Mouse (Mus musculus) layer of hippocampus, postnatal 25 days (tissue): Measurements from ENCODE around the gene St3gal2. TPM values are rescaled to one million over a fixed set of nuclear protein-coding genes. Genes with fewer than 3 reads are reported as not detected.
"Not testable (repeated sequence)": the region's sequence is repeated elsewhere in the genome, so short reads cannot be mapped to it uniquely, and the experiment has no call there.

Experiments
- DNase-seq, 2 experiments: peaks; one replicate each; pipeline ENCODE4 v3.0.0; 2022; ENCODE audit warnings: mixed read lengths in 2 of 2, low spot score in 1 of 2; ENCODE audit errors: extremely low spot score in 1 of 2
- total RNA-seq, 2 experiments: library from RNA; stranded (reverse); gene quantifications; 2 replicates each; pipeline ENCODE4 v1.2.3; 2021

Gene St3gal2
- total RNA-seq, 2 experiments from 2014 or later: 95.8 to 101 TPM

DNA sequence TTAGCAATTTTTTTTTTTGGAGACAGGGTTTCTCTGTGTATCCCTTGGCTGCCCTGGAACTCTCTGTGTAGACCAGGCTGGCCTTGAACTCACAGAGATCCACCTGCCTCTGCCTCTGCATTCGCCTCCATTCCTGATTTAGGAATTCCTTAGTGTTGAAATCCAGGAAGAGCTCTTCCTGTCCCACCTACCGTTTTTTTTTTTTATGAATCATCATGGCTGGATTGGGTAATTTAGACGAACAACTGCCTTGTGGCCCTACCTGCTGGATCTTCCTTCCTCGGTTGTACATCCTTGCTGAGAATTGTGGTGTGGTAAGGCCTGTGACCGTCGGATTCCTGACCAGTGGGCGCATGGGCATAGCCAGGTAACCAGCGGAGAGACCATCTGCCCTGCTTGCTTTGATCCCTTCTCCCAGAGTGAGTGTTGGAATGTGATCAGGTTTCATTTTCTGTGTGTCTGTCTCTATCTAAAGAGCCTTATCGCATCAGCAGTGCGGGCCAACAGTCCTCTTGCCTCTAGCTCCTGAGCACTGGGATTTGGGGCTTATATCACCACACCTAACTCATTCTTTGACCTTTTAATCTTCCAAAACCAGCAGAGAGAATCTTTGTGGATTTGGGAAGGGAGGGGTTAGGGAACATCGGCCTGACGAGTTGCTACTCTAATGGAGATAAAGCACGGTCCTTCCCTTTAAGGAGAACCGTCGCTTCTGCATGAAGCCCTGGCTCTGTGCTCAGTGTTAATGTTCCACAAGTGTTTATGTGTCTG is 21.1 kb downstream of the St3gal2 start:
- no peak for DNase-seq

- no peak for DNase-seq
Measured at GRCm38 (mm10) chr8:110941453-110941948, 21.8 kb downstream of the St3gal2 start.

DNA sequence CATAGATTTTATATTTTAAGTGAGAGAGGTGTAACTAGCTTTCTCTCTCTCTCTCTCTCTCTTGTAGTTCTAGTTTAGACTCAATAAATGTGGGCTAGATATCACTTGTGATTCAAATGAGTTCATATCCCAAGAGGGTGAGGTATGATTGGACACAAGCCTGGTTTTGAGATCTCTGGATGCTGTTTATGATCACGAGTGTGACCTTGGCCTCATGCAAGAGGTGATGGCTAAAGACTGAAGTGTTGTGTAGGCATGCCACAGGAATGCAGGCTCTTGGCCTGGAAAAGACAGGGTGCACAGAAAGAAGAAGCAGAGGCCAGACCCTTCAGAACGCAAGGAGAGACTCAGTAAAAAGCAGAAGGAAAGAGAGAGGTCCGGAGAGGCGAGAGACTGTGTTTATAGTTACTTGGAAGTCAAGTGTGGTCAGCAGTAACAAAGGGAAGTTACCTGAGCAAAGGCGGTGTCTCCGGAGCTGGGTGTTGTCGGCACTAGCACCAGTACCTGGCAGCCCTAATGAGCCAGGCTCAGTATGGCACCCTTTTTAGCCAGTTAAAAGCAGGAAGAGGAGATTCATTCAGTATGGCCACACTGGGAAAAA is 24.7 kb downstream of the St3gal2 start:
- no peak for DNase-seq

DNA sequence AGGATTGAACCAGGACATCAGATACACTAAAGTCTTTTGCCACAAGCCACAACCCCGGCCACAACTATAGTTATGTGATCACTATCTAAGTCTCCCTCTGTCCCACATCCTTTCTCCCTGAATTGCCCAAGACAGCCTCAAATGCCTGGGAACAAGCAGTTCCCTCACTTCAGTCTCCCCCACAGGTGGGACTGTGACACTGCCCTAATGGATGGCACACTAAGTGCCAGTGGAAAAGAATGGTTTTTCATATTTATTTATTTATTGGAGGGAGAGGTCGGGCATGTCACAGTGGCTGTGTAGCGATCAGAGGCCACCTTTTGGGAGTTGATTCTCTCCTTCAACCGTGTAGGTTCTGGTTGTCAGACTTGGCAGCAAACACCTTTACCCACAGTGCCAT is 26.0 kb downstream of the St3gal2 start:
- no peak for DNase-seq

DNA sequence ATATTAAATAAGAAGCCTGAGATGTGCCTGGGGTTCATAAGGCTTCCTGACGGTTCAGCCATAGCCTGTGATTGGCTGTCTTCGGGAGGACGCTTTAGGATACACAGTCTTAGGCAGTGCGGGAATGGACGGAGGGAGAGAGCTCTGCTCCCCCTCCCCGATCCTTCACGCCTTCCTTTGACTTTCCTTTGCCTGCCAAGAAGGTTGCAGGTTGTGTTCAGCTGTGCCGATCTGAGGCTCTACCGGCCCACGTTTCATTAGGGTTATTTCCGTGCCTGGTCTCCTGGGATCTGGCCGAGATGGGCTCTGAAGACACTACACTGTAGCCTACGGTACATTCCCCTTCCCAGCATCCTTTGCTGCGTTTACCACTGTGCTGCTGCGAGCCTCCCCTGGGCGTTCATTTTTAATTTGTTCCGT is 30.4 kb downstream of the St3gal2 start:
- DNase-seq: no peak

DNA sequence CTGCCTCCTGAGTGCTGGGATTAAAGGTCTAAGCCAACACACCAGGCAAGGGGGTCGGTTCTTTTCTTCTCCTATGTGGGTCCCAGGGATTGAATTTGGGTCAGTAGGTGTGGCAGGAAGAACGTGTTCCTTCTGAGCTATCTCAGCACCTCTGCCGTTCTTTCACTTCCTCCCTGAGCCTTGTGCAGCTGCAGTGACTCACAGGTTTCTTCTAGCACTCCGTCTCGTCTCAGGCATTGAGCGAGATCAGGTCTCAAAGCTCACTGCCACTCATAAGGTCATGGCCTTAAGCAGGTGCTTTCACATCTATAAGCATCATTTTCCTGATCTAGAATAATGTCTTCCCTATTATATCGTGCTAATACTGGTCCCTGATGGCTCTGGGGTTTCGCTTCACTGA is 35.1 kb downstream of the St3gal2 start:
- DNase-seq: no peak

GRCm38 (mm10) chr8:110956619-110957450 is 37.1 kb downstream of the St3gal2 start:
- DNase-seq: no peak

DNA sequence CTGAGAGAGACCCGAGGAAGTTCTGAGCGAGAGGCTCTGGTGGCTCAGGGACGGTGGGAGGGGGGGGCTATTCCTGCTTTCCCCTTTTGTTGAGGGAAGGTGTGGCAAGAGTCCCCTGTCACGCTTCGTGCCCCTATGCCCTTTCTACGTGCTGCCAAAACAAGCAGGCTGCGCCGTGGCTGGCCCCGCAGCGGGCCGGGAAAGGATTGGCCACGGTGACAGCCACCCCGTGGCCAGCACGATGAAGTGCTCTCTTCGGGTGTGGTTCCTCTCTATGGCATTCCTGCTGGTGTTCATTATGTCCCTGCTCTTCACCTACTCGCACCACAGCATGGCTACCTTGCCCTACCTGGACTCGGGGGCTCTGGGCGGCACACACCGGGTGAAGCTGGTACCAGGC is 37.7 kb downstream of the St3gal2 start:
- DNase-seq: no peak

GRCm38 (mm10) chr8:110958135-110958534 is 38.4 kb downstream of the St3gal2 start:
- DNase-seq: no peak

DNA sequence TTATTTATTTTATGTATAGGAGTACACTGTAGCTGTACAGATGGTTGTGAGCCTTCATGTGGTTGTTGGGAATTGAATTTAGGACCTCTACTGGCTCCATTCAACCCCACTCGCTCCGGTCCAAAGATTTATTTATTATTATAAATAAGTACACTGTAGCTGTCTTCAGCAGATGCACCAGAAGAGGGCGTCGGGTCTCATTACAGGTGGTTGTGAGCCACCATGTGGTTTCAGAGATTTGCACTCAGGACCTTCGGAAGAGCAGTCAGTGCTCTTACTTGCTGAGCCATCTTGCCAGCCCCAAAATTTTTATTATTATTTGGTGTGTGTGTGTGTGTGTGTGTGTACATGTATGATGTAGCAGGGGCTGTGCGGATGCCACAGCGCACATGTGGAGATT is 38.8 kb downstream of the St3gal2 start:
- not testable (repeated sequence) for DNase-seq

GRCm38 (mm10) chr8:110959071-110959780 is 39.5 kb downstream of the St3gal2 start:
- DNase-seq: no peak

GRCm38 (mm10) chr8:110959906-110960305 is 40.2 kb downstream of the St3gal2 start:
- DNase-seq: no peak

DNA sequence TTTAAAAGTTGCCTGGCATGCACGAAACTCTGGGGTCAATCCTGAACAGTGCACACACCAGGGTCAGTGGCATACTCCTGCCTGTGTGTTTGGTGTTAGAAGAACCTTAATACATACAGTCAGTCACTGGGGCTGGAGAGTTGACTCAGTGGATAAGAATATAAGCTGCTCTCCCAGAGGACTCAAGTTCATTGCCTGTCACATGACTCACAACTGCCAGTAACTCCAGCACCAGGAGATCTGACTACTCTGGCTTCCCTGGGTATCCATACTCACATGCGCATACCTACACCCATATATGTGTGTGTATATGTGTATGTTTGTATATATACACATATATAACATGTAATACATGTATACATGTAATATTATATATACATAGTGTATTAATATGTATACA is 43.3 kb downstream of the St3gal2 start:
- DNase-seq: no peak

DNA sequence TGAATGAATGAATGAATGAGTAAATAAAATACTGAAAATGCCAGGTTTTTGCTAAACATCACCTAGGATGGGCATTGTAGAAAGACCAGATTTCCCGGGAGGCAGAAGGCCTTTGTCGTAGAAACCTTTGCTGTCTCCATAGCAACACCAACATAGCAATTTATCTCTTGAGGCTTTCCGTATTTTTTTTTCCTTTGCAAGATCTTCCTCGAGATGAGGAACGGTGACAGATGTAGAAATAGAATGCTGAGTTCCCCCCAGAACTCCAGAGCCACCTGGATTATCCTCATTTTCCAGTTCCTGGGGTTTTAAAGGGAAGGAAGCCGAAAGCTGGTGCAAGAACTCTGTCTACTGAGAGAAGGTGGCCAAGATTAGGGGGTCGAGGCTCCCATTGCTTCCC is 44.9 kb downstream of the St3gal2 start:
- DNase-seq: no peak

GRCm38 (mm10) chr8:110965594-110965993 is 45.9 kb downstream of the St3gal2 start:
- DNase-seq: peak in 1 of 2 experiments; percentile 36

DNA sequence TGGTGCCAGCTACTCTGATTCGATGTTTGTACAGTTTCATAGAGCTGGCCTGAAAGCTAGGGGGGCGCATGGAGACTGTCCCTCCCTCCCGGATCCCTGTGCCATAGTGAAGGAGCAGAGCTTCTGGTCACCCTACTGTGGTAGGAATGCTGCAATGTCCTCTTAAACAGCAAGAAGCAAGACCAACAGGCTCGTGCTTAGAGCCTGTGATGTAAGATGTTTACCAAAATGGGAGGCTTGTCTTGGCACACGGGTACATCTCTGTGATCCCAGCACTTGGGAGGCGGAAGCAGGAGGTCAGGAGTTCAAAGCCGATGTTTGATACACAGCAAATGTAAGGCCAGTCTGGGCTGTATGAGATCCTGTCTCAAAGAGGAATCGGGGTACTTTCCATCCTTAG is 46.9 kb downstream of the St3gal2 start:
- DNase-seq: no peak

- no peak for DNase-seq
Measured at GRCm38 (mm10) chr8:110967326-110967725, 47.6 kb downstream of the St3gal2 start.

- peak; percentile 80 to 81 for DNase-seq
Measured at GRCm38 (mm10) chr8:110969910-110970770, 50.4 kb downstream of the St3gal2 start.

GRCm38 (mm10) chr8:110976532-110976931 is 56.8 kb downstream of the St3gal2 start:
- DNase-seq: not testable (repeated sequence)
